Mouse (Mus musculus) liver, adult 2 months (tissue): Measurements from ENCODE around the gene Cfap44.

Experiments used
- CTCF ChIP-seq: fragments of 200-500 bp; IDR thresholded peaks from 2 replicates; pipeline ENCODE4 v1.5.1; 2011; ENCODE audit warnings: low read depth, low read length, control low read depth
- POLR2A ChIP-seq: fragments of 200-500 bp; IDR thresholded peaks from 2 replicates; pipeline ENCODE4 v1.6.1; 2011; ENCODE audit warnings: low read length, control low read depth; ENCODE audit not compliant: insufficient read depth; ENCODE audit errors: extremely low read depth

DNA sequence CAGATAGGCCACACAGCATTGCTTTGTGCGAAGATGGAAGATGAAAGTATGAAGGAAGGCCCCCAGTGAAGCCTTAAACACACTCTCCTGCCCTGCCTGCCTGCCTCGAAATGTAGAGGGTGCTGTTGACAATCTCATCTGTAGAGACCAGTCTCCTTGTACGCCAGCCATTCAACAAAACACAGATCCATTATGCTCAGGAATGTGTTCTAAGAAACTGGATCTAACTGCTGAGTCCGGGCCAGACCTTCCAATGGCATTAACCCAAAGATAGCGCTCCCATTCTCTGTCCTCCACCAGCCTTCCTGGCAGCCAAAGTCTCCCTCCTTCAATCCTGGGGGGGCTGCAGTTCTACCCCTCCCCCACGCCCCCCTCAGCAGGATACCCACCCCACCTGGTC lies 121.9 kb downstream of the Cfap44 start:
- no peak for TF ChIP-seq POLR2A
- TF ChIP-seq CTCF: no peak
